Mouse (Mus musculus) monocyte, adult 5-6 weeks (primary cell): ENCODE results near the gene Cdyl. TPM values are rescaled to one million over a fixed set of nuclear protein-coding genes. Genes with fewer than 3 reads are reported as not detected.

Source experiments
- ATAC-seq: fragments of 153-309, 156-312 bp; replicated peaks from 2 replicates; pipeline ENCODE4 v1.8.0; 2017; ENCODE audit warnings: mild to moderate bottlenecking; ENCODE audit not compliant: low TSS enrichment, insufficient number of reproducible peaks, severe bottlenecking, poor library complexity, low FRiP score
- total RNA-seq: library from RNA; stranded (forward); fragments of 200-1000, 200-491, 200-594 nt; gene quantifications from 3 replicates; pipeline ENCODE4 v1.2.3, GENCODE M21; 2017

Gene Cdyl
- total RNA-seq, 1 experiment from 2014 or later = 29.5 TPM

DNA sequence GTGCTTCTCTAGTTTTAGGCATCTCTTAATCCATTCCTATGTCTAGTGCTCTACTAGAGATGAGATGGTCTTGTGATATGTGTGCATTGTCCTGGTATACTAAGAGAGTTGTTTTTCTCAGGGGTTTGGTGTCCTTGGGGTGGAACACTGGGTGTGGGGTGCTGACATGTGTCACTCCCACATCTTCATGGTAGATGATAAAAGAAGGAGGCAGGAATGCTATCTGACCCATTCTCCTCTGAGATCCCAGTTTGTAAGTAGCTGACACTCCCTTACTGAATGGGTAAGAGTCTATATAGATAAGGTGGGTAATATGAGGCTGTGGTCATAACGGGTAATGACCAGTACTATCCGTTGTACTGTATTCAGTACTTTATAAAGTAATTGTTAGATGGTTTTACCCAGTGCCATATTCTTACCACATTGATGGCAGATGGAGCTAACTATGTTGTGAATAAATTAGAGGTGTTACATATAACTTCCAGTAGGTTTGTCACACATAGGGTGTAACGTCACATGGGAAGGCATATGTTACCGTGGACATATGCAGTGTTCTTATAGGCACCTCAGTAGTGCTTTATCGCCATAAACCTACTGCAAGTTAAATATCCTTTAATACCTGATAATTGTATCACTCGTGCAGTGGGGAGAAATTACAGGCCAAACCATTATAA is 127.2 kb downstream of the Cdyl start:
- ATAC-seq = no peak

- ATAC-seq = no peak
Observed at GRCm38 (mm10) chr13:35789577-35789976, 129.9 kb downstream of the Cdyl start.

DNA sequence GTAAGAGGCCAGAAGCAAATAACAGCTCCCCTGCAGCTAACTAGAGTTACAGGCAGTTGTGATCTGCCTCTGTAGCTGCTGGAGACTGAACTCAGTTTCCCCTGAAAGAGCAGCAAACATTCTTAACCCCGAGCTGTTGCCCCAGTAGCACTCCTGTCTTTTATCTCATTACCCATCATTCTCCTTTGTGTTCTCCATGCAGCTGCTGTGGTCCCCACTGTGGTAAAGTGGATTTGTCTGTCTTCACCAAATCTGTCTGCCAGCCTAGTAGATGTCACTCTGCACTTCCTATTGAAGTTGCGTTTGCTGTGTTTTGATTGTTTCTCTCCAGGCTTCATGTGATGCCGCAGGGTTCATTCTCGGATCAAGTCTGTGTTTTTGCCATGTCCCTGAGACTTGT is 130.8 kb downstream of the Cdyl start:
- no peak for ATAC-seq

DNA sequence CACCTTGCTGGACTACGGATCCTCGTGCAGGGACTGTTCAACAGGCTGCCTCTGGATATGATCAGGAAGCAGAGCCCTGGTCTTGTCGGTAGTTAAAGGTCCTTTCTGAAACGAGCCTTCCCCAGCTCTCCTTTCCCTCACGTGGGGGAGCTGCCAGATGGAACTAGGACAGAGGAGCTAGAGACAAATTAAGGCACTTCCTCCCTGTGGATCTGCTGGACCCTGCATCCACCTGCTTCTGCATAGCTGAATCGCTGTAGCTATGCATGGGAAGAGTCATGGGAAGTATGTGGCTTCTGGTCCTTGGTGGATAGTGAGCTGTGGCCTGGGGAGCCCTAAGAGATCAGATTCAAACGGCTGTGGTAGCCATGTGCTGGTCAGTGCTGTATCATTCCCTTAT is 134.7 kb downstream of the Cdyl start:
- ATAC-seq = no peak

- ATAC-seq = no peak
Observed at GRCm38 (mm10) chr13:35794774-35795173, 135.1 kb downstream of the Cdyl start.

- no peak for ATAC-seq
Observed at GRCm38 (mm10) chr13:35795887-35796286, 136.3 kb downstream of the Cdyl start.

DNA sequence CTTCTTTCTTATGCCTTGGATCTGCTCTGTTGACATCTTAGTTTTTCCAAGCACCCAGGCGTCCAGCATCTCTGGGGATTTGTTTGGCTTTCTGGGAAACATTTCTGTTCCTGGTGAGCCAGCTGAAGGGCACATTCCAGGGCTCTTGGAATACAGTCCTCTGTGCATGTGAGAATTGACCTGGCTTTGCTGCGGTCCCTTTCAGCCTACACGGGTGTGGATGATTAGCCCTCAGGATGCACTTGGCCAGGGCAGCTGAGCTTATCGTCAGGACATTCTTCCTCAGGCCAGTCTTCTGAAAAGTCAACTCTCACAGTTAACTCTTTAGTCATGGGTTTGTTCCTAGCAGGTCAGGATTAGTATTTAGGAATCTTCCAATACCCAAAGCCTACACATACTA is 136.7 kb downstream of the Cdyl start:
- no peak for ATAC-seq

DNA sequence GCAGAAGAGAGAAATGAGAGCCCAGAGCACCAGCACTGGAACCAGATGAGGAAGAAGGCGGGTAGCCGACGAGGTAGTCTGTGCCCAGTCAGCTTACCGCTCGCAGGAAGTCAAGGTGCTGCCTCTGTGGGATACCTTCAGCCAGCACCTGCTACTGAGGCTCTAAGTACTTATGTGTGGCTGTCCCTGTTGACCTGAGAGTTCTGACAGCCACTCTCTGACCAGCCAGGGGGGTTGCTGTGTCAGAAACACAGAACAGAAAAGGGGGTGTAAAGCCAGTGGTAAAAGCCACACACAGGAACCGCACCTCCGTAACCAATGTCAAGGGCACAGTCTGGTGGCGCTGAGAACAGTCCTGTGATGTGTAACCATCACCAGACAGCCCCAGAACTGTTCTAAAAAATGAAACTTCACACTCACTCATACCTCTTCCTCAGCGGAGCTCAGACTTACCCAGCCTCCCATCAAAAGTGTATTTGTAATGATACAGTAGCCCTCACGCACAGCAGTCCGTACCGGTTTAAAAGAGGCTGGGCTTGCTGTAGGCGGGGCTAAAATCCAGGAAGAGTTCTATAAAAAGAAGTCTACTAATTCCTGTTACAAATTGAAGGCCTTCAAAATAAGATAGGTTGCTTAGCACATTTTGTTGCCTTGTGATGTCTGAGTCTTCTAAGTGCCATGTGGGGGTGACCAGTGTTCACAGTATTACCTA is 138.3 kb downstream of the Cdyl start:
- ATAC-seq = peak; percentile 34; the same call in 1 of the 2 replicates

DNA sequence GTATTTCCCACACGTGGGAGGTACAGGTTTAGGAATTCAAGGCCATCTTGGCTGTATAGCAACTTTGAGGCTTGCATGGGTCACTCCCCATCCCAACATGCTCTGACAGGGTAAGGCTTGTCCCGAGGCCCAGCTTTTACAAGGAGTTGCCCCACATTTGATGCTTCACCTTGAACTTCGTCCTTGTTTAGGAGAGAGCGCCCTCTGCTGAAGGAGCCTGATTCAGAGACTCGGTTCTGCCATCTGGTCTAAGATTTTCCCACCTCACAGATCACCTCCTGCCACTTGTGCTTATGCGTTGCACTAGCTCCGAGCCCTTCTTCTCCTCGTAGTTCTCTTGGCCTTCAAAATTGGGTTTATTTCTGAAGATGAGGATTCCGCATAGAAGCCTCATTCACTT is 139.0 kb downstream of the Cdyl start:
- ATAC-seq = no peak

GRCm38 (mm10) chr13:35800270-35800669 is 140.6 kb downstream of the Cdyl start:
- ATAC-seq = no peak

DNA sequence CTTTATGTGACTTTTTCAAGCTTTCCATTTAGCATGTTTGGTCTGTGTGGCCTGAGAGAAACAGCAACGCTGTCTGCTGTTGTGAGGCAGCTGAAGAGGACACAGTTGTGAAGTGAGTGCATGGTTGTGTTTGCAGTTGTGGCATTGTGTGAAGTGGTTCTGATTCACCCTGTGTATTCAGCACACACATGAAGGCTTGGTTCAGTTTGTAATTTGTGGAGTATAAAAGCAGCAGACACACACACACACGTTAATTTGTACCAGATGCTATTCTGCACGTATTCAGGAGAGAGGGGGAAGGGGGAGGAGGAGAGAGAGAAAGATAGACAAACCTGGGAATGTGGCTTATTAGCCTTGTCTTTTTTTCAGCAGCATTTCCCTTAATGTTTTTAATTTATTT is 146.1 kb downstream of the Cdyl start:
- ATAC-seq = no peak

- no peak for ATAC-seq
Observed at GRCm38 (mm10) chr13:35806165-35806564, 146.5 kb downstream of the Cdyl start.

DNA sequence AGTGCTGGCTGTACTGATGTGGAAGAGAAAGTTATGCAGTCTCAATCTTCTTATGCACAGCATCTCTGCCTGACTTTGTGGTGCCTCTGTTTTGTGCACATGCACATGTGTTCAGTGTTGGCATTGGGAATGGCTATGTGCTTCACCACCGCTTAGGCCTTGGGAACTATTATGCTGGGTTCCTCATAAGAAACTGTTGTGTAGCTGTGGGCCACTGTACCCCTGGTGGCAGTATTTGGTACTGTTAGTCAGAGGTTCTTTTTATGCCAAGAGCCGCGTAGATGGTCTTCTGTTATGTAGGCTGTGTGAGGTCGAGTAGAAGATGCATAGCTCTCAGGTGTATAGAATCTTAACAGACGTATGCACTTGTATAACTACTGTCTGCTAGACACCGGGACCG is 147.4 kb downstream of the Cdyl start:
- ATAC-seq = no peak

- ATAC-seq = no peak
Observed at GRCm38 (mm10) chr13:35807525-35807924, 147.9 kb downstream of the Cdyl start.

- ATAC-seq = no peak
Observed at GRCm38 (mm10) chr13:35807940-35808339, 148.3 kb downstream of the Cdyl start.

DNA sequence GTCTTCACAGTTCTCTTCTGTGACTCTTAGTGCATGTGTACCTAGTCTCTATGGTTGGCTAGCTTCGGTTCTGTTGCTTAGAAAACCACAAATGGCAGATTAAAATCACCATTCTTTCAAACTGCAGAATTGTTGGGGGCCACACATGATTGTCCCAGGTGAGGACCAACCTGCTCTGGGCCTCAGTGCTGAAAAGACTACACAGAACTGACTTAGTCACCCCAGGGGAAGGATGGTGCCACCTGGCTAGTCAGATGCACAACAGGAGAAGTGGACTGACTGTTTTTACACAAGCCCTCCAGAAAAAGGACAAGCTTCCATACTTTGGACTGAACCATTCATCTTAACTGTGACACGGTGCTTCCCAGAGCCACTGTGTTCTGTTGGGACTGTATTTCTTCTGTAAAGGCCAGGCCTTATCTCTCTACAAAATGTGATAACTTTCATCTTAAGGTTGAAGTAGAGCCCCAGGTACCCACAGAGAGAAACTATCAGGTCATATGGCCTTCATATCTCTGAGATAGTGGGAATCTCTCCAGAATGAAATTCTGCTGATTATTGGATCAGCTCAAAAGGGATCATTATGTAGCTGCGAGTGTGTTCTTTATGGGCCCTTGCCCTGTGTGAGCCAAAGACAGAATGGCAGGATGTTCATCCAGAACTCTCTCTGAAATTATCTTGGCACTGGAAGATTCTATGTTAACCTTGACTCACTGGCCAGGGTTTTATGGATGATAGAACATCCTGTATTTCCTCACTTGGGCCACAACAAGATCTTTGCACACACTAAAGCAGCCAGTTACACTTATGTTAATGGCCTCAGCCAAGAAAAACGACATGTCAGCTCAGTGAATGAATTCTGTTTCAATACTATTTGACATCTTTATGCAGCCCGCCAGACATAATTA is 149.9 kb downstream of the Cdyl start:
- no peak for ATAC-seq

GRCm38 (mm10) chr13:35810160-35810537 is 150.5 kb downstream of the Cdyl start:
- no peak for ATAC-seq

- no peak for ATAC-seq
Observed at GRCm38 (mm10) chr13:35811361-35812190, 151.9 kb downstream of the Cdyl start.

GRCm38 (mm10) chr13:35812191-35812440 is 152.5 kb downstream of the Cdyl start:
- no peak for ATAC-seq
